Comparison of ENCODE assay signal across 10 mouse cellular contexts in genomic region chr17:32917131-32917530, GRCm38 (mm10). TPM values are rescaled to one million over a fixed set of nuclear protein-coding genes. Genes with fewer than 3 reads are reported as not detected.
DNase-seq lines count a peak whose midpoint lies in the region; ATAC-seq lines count a peak whose summit lies in the region.
"Had no signal": no experiment of that assay in that cellular context is flagged by ENCODE, and none has a peak within 500 bp of the region (broad histone marks: within the 10 kb centered on the region; RNA-seq: fewer than 3 reads in every experiment).

Gene Cyp4f14 (minus strand): TSS chr17:32917342.

- peaks cover 4% of the 10 kb centered on the region; the same call in 1 of the 2 replicates for H3K9me3 ChIP-seq in forebrain, embryonic 11.5 days (ENCODE audit: control insufficient read depth, low read length)

- no peak within 1 kb of the TSS for H3K4me3 ChIP-seq in forebrain, embryonic 11.5 days (ENCODE audit: low read depth, low read length)

- WGBS in forebrain, embryonic 11.5 days = 78% methylated on average over 2 of the region's 2 CpGs

- intact Hi-C loops in gastrocnemius, postnatal 14 days (cut with DNase I; ENCODE audit: low total_unique reads) = no loop called here

- no peak within 1 kb of the TSS for H3K9ac ChIP-seq in forebrain, embryonic 11.5 days (ENCODE audit: low read length)

- no peak within 1 kb of the TSS for H3K4me2 ChIP-seq in forebrain, embryonic 11.5 days (ENCODE audit: low read depth, low read length, severe bottlenecking)

- H3K36me3 ChIP-seq in forebrain, embryonic 11.5 days (ENCODE audit: control insufficient read depth, insufficient read depth, low read length) = no peaks in the 10 kb centered on the region

- no peak for ATAC-seq in forebrain, embryonic 11.5 days (replicated peaks; ENCODE audit: low FRiP score)

- no peaks in the 10 kb centered on the region for H3K4me1 ChIP-seq in forebrain, embryonic 11.5 days (replicated peaks; ENCODE audit: control insufficient read depth, insufficient read depth, low read length)

- no peak within 1 kb of the TSS for H3K27ac ChIP-seq in forebrain, embryonic 11.5 days (ENCODE audit: low read depth, low read length)

- DNase-seq in heart, adult 9 months (ENCODE audit: low spot score in 2 of 2) = peak; percentile 24 to 32
- no peak for DNase-seq in heart, postnatal 4 days
- peak; percentile 30 for DNase-seq in MN1 (ENCODE audit: low spot score)
- peak; percentile 12 to 34 for DNase-seq in adrenal gland, postnatal 4 days (ENCODE audit: low spot score in 2 of 2)
- peak; percentile 33 for DNase-seq in gastrocnemius, postnatal 14 days
- no peak for DNase-seq in natural killer cell, adult 2 months (ENCODE audit: low spot score in 2 of 2)
- DNase-seq in embryo, embryonic 10.5 days (ENCODE audit: low spot score) = no peak
- DNase-seq in forebrain, embryonic 11.5 days (ENCODE audit: low spot score) = no peak

- H3K27me3 ChIP-seq in forebrain, embryonic 11.5 days (ENCODE audit: control insufficient read depth, insufficient read depth, low read length) = no peaks in the 10 kb centered on the region

RNA-seq across cellular contexts. Expression of gene Cyp4f14, which starts in this region (rescaled TPM):
- total RNA-seq in heart, postnatal 4 days (2021) = not detected
- total RNA-seq in adrenal gland, postnatal 4 days (2021) = 1 to 10 TPM; 3.1 to 3.3 TPM
- total RNA-seq in gastrocnemius, postnatal 14 days (2021) = under 1 TPM in 1 of 2 experiments, not detected in 1; 0.33 TPM
- not detected in 2 replicates for polyA plus RNA-seq in forebrain, embryonic 11.5 days (2014; fragmentation: Nextera tagmentation; extraction: Ambion mirVana)
- polyA plus RNA-seq: heart, embryonic 14.5 days; limb, embryonic 11.5 days had no signal

Comparison
In these comparisons a context has a peak if more than half of its experiments do, and no peak if none do; other contexts are left out.
1. DNase-seq: peak in heart, adult 9 months (2 of 2), MN1 (single experiment) and adrenal gland, postnatal 4 days (2 of 2); none in heart, postnatal 4 days (single experiment), natural killer cell, adult 2 months (0 of 2), embryo, embryonic 10.5 days (single experiment) and forebrain, embryonic 11.5 days (single experiment).
2. Peak in DNase-seq in gastrocnemius, postnatal 14 days; RNA of the gene not detected or under 1 TPM.